Mouse (Mus musculus): ENCODE measurements around the gene 1500011B03Rik. TPM values are rescaled to one million over a fixed set of nuclear protein-coding genes. Genes with fewer than 3 reads are reported as not detected.

The 1500011B03Rik gene
- total RNA-seq, 2 experiments from 2014 or later: 154 to 155 TPM

DNA sequence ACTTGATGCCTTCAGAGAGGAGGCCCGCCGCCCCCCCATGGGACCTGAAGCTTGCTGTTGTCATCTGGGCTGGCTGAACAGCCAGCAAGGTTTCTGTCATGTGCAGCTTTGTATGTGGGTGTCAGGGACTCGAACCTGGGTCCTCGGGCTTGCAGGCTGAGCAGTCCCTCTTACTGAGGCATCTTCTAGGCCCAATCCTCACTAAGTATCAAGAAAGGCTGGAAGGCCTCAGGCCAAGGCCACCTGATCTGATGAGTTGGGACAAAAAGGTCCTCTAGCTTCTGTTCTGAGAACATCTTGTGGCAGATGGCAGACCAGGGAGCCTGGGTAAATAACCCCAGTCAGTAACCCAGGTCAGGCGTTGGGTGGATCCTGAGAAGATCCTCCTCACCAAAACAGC lies 13.4 kb downstream of the 1500011B03Rik start:
- DNase-seq (ENCODE audit: low spot score in 2 of 2): no peak

- no peak for DNase-seq (ENCODE audit: low spot score in 2 of 2)
These were observed 14.0 kb downstream of the 1500011B03Rik start for GRCm38 (mm10) chr5:114809181-114809756.

GRCm38 (mm10) chr5:114808385-114808784 lies 14.9 kb downstream of the 1500011B03Rik start:
- DNase-seq (ENCODE audit: low spot score in 2 of 2): no peak

DNA sequence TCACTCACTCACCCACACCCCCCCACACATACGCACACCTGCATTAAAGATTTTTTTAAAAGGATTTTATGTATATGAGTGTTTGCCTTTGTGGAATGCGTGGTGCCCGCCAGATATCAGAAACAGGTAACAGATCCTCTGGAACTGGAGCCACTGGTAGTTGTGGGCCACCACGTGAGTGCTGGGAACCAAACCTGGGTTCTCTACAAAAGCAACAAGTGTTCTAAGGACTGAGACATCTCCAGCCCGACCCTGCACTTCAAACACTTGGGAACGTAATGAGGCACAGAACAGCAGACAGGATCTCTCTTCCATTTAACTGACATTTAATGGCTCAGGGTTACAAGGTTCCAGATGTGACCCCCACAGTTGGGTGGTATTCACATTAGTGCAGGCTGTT lies 15.4 kb downstream of the 1500011B03Rik start:
- no peak for DNase-seq (ENCODE audit: low spot score in 2 of 2)

DNA sequence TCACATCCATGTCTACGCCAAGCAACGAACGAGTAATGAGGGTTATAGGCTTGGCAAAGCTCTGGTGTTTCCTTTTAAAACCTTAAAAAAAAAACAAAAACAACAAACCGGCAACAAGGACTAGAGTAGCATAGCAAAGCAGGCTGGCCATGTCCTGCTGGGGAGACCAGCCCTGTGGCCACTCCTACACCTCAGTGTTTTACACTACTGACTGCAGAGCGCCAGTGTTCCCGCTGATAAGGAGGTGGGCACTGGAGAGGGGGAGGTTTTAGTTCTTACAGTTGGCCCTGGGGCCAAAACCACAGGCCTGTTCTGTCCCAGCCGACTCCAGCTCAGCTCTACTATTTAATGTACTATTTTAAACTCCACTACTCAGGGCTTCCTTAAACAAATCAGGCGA lies 15.8 kb downstream of the 1500011B03Rik start:
- DNase-seq (ENCODE audit: low spot score in 2 of 2): no peak

DNA sequence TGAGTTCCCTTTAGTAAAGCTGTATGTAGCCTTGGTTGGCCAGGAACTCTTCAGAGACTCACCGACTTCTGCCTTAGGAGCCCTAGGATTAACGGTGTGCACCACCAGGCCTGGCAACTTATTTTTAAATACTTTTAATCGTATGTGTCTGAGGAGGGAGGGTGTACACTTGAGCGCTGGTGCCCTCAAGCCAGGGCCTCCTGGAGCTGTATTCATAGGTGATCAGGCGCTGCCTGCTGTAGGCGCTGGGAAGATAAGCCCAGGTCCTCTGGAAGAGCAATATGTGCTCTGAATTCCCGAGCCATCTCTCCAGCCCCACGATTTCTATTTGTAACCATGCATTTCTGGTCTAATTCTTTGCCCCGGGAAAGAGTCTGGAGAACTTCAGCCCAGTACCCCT lies 16.2 kb downstream of the 1500011B03Rik start:
- no peak for DNase-seq (ENCODE audit: low spot score in 2 of 2)

- DNase-seq (ENCODE audit: low spot score in 2 of 2): no peak
These were observed 16.6 kb downstream of the 1500011B03Rik start for GRCm38 (mm10) chr5:114806636-114807035.

GRCm38 (mm10) chr5:114805436-114806350 lies 17.6 kb downstream of the 1500011B03Rik start:
- no peak for DNase-seq (ENCODE audit: low spot score in 2 of 2)

DNA sequence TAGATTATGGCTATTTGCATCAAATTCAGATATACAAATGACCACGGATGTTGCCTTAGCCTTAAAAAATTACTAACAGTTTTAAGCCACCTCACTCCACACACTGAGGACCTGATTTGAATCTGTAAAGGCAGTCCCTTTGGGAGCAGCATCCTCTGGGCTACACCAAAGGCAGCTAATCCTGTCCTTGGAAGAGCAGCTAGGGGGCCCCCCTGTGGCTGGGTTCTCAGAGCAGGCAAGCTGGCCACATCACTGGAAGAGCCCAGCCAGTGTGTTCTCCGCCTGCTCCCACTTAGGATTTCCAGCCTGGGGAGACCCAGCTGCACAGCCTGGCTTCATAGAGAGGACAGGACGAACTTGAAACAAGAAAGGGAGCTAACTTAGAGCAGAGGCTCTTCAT lies 18.3 kb downstream of the 1500011B03Rik start:
- DNase-seq (ENCODE audit: low spot score in 2 of 2): peak; percentile 59 to 69

GRCm38 (mm10) chr5:114804335-114804734 lies 18.9 kb downstream of the 1500011B03Rik start:
- DNase-seq (ENCODE audit: low spot score in 2 of 2): no peak

- DNase-seq (ENCODE audit: low spot score in 2 of 2): no peak
These were observed 20.0 kb downstream of the 1500011B03Rik start for GRCm38 (mm10) chr5:114803231-114803630.

GRCm38 (mm10) chr5:114801841-114802240 lies 21.4 kb downstream of the 1500011B03Rik start:
- no peak for DNase-seq (ENCODE audit: low spot score in 2 of 2)

DNA sequence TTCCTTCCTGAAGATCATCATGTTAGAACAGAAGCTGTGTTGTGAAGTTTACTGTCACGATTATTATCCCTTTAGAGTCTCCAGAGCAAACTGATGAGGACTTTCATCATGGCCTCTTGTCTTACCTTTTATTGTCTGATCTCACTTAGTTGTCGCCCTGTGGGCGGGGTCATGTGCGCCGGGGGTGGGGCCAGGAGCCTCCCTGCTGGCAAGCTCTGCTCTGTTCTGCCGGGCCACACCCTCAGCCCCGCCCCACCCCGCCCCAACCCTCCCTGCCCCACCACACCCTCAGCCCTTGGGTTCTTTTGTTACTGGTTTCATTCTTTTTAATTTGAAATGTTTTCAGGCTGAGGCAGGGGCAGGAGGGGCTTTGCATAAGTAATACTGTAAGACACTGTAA lies 22.2 kb downstream of the 1500011B03Rik start:
- no peak for DNase-seq (ENCODE audit: low spot score in 2 of 2)

GRCm38 (mm10) chr5:114799848-114800247 lies 23.4 kb downstream of the 1500011B03Rik start:
- no peak for DNase-seq (ENCODE audit: low spot score in 2 of 2)

DNA sequence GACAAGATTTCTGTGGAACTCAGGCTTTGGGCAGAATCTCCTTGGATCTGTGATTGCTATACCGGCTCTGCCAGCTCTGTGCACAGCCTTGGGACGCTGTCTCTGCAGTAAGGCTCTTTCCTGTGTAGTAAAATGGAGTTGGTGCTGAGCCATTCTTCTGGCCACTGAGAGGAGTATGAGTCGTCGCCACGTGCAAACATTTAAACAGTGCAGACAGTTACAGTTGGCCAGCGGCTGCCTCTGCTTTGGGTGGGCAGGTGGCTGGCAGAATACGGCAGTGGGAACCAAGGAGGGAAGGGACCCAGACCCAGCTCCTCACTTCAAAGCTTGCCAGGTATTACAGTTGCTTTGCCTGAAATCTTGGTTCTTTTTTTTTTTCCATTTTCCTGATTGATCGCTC lies 26.0 kb downstream of the 1500011B03Rik start:
- no peak for DNase-seq (ENCODE audit: low spot score in 2 of 2)

GRCm38 (mm10) chr5:114796299-114797012 lies 26.8 kb downstream of the 1500011B03Rik start:
- DNase-seq (ENCODE audit: low spot score in 2 of 2): peak in 1 of 2 experiments; percentile 50

GRCm38 (mm10) chr5:114795653-114796052 lies 27.6 kb downstream of the 1500011B03Rik start:
- DNase-seq (ENCODE audit: low spot score in 2 of 2): no peak

GRCm38 (mm10) chr5:114795231-114795630 lies 28.0 kb downstream of the 1500011B03Rik start:
- DNase-seq (ENCODE audit: low spot score in 2 of 2): no peak

DNA sequence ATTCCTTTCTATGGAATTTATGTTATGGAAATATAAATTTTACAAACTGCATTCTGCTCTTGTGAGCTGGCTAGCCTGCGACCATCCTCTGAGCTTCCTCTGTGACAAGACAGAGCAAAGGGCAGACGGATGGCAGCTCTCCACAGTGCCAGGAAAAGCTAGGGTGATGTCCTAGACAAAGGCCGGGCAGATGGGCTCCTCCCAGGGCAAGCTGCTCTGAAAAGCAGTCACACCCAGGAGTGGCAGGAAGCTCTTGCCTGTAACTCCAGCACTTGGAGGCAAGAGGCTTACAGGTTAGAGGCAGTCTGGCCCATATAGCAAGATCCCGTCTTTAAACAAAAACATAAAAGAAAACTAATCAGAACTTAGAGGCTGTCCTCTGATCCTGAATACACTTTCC lies 28.7 kb downstream of the 1500011B03Rik start:
- DNase-seq (ENCODE audit: low spot score in 2 of 2): no peak

GRCm38 (mm10) chr5:114793317-114793716 lies 30.0 kb downstream of the 1500011B03Rik start:
- no peak for DNase-seq (ENCODE audit: low spot score in 2 of 2)

DNA sequence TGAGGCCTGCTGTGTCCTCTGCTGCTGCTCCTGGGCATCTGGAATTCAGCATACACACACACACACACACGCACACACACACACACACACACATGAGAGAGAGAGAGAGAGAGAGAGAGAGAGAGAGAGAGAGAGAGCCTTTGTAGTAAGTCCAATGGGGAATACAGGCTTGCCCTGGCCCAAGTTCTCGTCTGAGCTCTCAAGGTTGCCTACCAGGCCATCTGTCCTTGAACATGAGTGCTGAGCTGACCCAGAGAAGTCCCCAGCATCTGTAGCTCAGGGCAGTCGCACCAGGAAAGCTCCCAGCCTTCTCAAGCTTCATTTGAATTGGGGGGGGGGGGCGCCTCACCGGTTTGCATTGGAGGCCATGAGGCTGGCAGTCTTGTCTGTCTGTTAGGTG lies 38.1 kb downstream of the 1500011B03Rik start:
- no peak for DNase-seq (ENCODE audit: low spot score in 2 of 2)

DNA sequence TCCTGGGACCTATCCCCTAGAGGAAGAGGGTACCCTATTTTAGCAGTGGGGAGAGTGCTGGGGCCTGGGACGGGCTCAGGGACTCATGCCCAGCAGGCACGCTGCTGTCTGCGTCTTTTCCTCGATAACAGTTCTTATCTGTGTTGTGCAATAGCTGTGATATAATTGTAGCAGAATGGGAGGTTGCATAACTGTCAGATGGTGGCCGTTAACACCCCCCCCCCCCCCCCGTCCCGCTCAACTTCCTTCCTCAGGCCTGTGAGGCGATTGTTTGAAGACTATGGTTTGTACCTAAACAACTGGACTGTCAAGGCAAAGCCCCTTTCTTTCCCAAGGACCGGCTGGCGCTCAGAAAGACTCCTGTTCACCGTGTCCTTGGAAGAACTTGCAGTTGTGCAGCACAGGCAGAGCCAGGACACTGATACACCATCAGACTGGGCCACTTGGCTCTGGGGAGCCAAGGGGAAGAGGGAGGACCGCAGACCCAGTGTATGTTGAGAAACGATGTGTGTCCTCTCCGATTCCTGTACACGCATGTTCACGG lies 38.6 kb downstream of the 1500011B03Rik start:
- no peak for DNase-seq (ENCODE audit: low spot score in 2 of 2)
